ENCODE assay signal across 8 mouse cellular contexts in the genomic region with DNA sequence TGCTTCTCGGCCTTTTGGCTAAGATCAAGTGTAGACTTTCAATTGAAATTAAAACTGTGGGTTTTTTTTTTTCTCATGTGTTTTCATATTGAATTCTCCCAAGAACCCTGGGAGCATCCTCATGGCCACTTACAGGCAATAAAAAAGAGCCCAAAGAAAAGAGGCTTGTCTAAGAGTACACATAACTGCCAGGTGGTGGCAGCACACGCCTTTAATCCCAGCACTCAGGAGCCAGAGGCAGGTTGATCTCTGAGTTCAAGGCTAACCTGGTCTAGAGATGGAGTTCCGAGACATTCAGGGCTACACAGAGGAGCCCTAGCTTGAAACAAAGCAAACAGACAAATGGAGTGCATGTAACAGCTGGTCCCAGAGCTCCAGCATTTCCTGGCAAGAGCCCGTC. TPM values are rescaled to one million over a fixed set of nuclear protein-coding genes. Genes with fewer than 3 reads are reported as not detected.
DNase-seq lines count a peak whose midpoint lies in the region; ATAC-seq and TF ChIP-seq lines count a peak whose summit lies in the region.

No protein-coding gene starts in this region.

- no peak for TF ChIP-seq POLR2A in kidney, adult 2 months (IDR thresholded peaks at IDR 0.05; ENCODE audit: low read depth, low read length)

- peak; percentile 36 for DNase-seq in kidney, adult 2 months
- peak; percentile 58 for DNase-seq in NIH3T3 (ENCODE audit: low read depth)
- peak; percentile 29 for DNase-seq in liver, postnatal 0 days
- no peak for DNase-seq in right cerebral cortex, postnatal 10 days (ENCODE audit: low spot score in 2 of 2)
- no peak for DNase-seq in heart, postnatal 25 days (ENCODE audit: low spot score)
- no peak for DNase-seq in left cerebral cortex, adult 18-20 months (ENCODE audit: low spot score in 2 of 2)

- peak; percentile 66 for TF ChIP-seq CTCF in kidney, adult 2 months (conservative IDR thresholded peaks at IDR 0.05; ENCODE audit: insufficient read depth, insufficient read length, low read depth, low read length)
- peak; percentile 63 for TF ChIP-seq CTCF in liver, postnatal 0 days (IDR thresholded peaks at IDR 0.05; ENCODE audit: low read depth)

- H3K9ac ChIP-seq in kidney, embryonic 16.5 days (replicated peaks; ENCODE audit: low read length), result no peak overlapping the region
- H3K9ac ChIP-seq in liver, postnatal 0 days (replicated peaks), result no peak overlapping the region

- H3K4me3 ChIP-seq in kidney, adult 2 months (ENCODE audit: insufficient read depth, low read depth, low read length), result no peak overlapping the region
- H3K4me3 ChIP-seq in kidney, embryonic 16.5 days (ENCODE audit: low read length), result no peak overlapping the region
- no peak overlapping the region for H3K4me3 ChIP-seq in liver, postnatal 0 days (ENCODE audit: low read depth, low read length)

- H3K4me2 ChIP-seq in kidney, embryonic 16.5 days (replicated peaks; ENCODE audit: low read depth, low read length), result no peak overlapping the region
- H3K4me2 ChIP-seq in liver, postnatal 0 days (ENCODE audit: low read depth, low read length), result no peak overlapping the region

- no peak overlapping the region for H3K27ac ChIP-seq in kidney, adult 2 months (ENCODE audit: insufficient read depth, low read depth, low read length)
- no peak overlapping the region for H3K27ac ChIP-seq in kidney, embryonic 16.5 days (ENCODE audit: low read length)
- H3K27ac ChIP-seq in liver, postnatal 0 days (ENCODE audit: low read depth), result no peak overlapping the region

- H3K4me1 ChIP-seq in kidney, adult 2 months (ENCODE audit: control insufficient read depth, insufficient read depth, low read length), result no peaks in the 10 kb centered on the region
- no peaks in the 10 kb centered on the region for H3K4me1 ChIP-seq in kidney, embryonic 16.5 days (ENCODE audit: insufficient read depth, low read length)
- no peaks in the 10 kb centered on the region for H3K4me1 ChIP-seq in liver, postnatal 0 days (ENCODE audit: insufficient read depth)

- no peaks in the 10 kb centered on the region for H3K36me3 ChIP-seq in kidney, adult 2 months (ENCODE audit: control insufficient read depth, insufficient read depth, low read length)
- no peaks in the 10 kb centered on the region for H3K36me3 ChIP-seq in kidney, embryonic 16.5 days (ENCODE audit: insufficient read depth, low read length)
- H3K36me3 ChIP-seq in liver, postnatal 0 days (replicated peaks; ENCODE audit: insufficient read depth, low read length), result no peaks in the 10 kb centered on the region

- intact Hi-C loops in heart, postnatal 25 days (cut with DNase I), result loop anchor here (2.0 to 5.0 kb wide), 2 partner anchors 45 to 86 kb away; no protein-coding TSS in a partner anchor

- no peaks in the 10 kb centered on the region for H3K9me3 ChIP-seq in kidney, embryonic 16.5 days (ENCODE audit: low read length)
- H3K9me3 ChIP-seq in liver, postnatal 0 days (ENCODE audit: low read length), result no peaks in the 10 kb centered on the region

- 66% methylated on average over 4 of the region's 4 CpGs for WGBS in kidney, adult 2 months
- 58% methylated on average over 4 of the region's 4 CpGs for WGBS in kidney, embryonic 16.5 days
- 42% methylated on average over 4 of the region's 4 CpGs for WGBS in liver, postnatal 0 days (ENCODE audit: insufficient replicate concordance)

- H3K27me3 ChIP-seq in kidney, adult 2 months (replicated peaks; ENCODE audit: control insufficient read depth, insufficient read depth, low read length), result no peaks in the 10 kb centered on the region
- H3K27me3 ChIP-seq in kidney, embryonic 16.5 days (ENCODE audit: insufficient read depth, low read length), result no peaks in the 10 kb centered on the region; the same call in 1 of the 2 replicates
- no peaks in the 10 kb centered on the region for H3K27me3 ChIP-seq in liver, postnatal 0 days (ENCODE audit: insufficient read depth, low read length)

- ATAC-seq in kidney, embryonic 16.5 days (ENCODE audit: low FRiP score, low TSS enrichment), result no peak
- peak; percentile 34 for ATAC-seq in CD4-positive, CD25-positive, alpha-beta regulatory T cell, adult 4 months
- ATAC-seq in liver, postnatal 0 days, result no peak

- no peak for TF ChIP-seq EP300 in liver, postnatal 0 days (IDR thresholded peaks at IDR 0.05; ENCODE audit: low read depth)

RNA-seq across cellular contexts. Expression of a gene that starts 14.5 kb away (rescaled TPM):
- 0.23 and 0.45 TPM in 2 replicates for polyA plus RNA-seq in kidney, adult 2 months (2012; rRNA removed)
- polyA plus RNA-seq in kidney, embryonic 16.5 days (2015; fragmentation: Nextera tagmentation; extraction: Ambion mirVana), result 0.17 and 0.69 TPM in 2 replicates
- polyA plus RNA-seq in CD4-positive, CD25-positive, alpha-beta regulatory T cell, adult 4 months (2017; shearing (Covaris generic)), result under 1 TPM in 1 of 2 experiments, not detected in 1; 0.05 TPM
- polyA plus RNA-seq in liver, postnatal 0 days (2015; fragmentation: Nextera tagmentation; extraction: Ambion mirVana), result 0.02 TPM in 1 of 2 replicates, not detected in the other
- 1 to 10 TPM; 2.7 to 3.5 TPM for total RNA-seq in heart, postnatal 25 days (2021)
- total RNA-seq in left cerebral cortex, adult 18-20 months (2021), result 100 to 1,000 TPM; 199 to 214 TPM

RNA-seq across cellular contexts. Expression of a gene that starts 43.5 kb away (rescaled TPM):
- polyA plus RNA-seq in kidney, adult 2 months (2012; rRNA removed), result 24.3 and 25.7 TPM in 2 replicates
- polyA plus RNA-seq in kidney, embryonic 16.5 days (2015; fragmentation: Nextera tagmentation; extraction: Ambion mirVana), result 9.4 and 11.3 TPM in 2 replicates
- 10 to 100 TPM; 52.7 to 58.5 TPM for polyA plus RNA-seq in CD4-positive, CD25-positive, alpha-beta regulatory T cell, adult 4 months (2017; shearing (Covaris generic))
- 7.8 and 8.3 TPM in 2 replicates for polyA plus RNA-seq in liver, postnatal 0 days (2015; fragmentation: Nextera tagmentation; extraction: Ambion mirVana)
- total RNA-seq in heart, postnatal 25 days (2021), result 10 to 100 TPM; 28.3 to 30.9 TPM
- total RNA-seq in left cerebral cortex, adult 18-20 months (2021), result 1 to 10 TPM; 3.3 to 4.3 TPM

RNA-seq across cellular contexts. Expression of a gene that starts 49.7 kb away (rescaled TPM):
- polyA plus RNA-seq in kidney, adult 2 months (2012; rRNA removed), result 49.7 and 69.1 TPM in 2 replicates
- 19.5 and 19.9 TPM in 2 replicates for polyA plus RNA-seq in kidney, embryonic 16.5 days (2015; fragmentation: Nextera tagmentation; extraction: Ambion mirVana)
- polyA plus RNA-seq in CD4-positive, CD25-positive, alpha-beta regulatory T cell, adult 4 months (2017; shearing (Covaris generic)), result 100 to 1,000 TPM; 102 to 161 TPM
- polyA plus RNA-seq in liver, postnatal 0 days (2015; fragmentation: Nextera tagmentation; extraction: Ambion mirVana), result 17.1 and 21.9 TPM in 2 replicates
- 100 to 1,000 TPM; 122 to 198 TPM for total RNA-seq in heart, postnatal 25 days (2021)
- 1 to 10 TPM; 6.9 to 9.1 TPM for total RNA-seq in left cerebral cortex, adult 18-20 months (2021)

Comparison
In these comparisons a context has a peak if more than half of its experiments do, and no peak if none do; other contexts are left out.
1. DNase-seq: peak in kidney, adult 2 months (single experiment), NIH3T3 (single experiment) and liver, postnatal 0 days (single experiment); none in right cerebral cortex, postnatal 10 days (0 of 2), heart, postnatal 25 days (single experiment) and left cerebral cortex, adult 18-20 months (0 of 2).